Mouse (Mus musculus): Measurements from ENCODE around the gene Pigt.

- TF ChIP-seq CTCF (IDR thresholded peaks at IDR 0.05; ENCODE audit: low read depth, low read length) (peak; percentile 48), POLR2A (IDR thresholded peaks at IDR 0.05; ENCODE audit: insufficient read depth, low read length) (no peak)
Measured at GRCm38 (mm10) chr2:164460745-164461551, 36.4 kb upstream of the Pigt start, which contains the start of gene Gm20458.
